Mouse (Mus musculus): ENCODE measurements around the gene Zg16. TPM values are rescaled to one million over a fixed set of nuclear protein-coding genes. Genes with fewer than 3 reads are reported as not detected.

Gene Zg16
- polyA plus RNA-seq, 1 experiment: not detected

DNA sequence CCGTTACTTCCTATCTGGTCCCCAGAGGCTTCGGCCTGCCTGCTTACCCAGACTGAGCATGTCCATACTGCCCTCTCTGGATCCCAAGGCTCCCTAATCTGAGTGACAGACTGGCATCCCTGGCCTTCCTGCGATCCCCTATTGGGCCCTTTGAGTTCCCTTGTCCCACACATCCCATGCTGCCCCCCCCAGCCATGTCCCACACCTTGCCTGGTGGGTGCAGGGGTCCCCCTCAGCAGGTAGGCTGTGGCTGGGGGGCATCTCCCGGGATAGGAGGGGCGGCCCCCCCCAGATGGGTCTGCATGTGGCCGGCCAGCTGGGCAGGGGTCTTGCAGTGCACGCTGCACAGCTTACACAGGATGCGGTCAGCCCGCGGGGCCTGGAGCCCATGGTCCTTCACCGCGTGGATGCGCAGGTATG is 63.8 kb downstream of the Zg16 start:
- TF ChIP-seq CTCF (IDR thresholded peaks at IDR 0.05; ENCODE audit: control insufficient read depth, insufficient read depth, low read length): no peak
- no peak for TF ChIP-seq POLR2A (IDR thresholded peaks at IDR 0.05; ENCODE audit: borderline replicate concordance, control insufficient read depth, low read depth, low read length)
- no peak overlapping the region for H3K27ac ChIP-seq (ENCODE audit: control insufficient read depth, insufficient read depth, low read depth, low read length, poor library complexity)
- 75% methylated on average over 13 of the region's 13 CpGs for WGBS
- peaks cover 14% of the 10 kb centered on the region for H3K4me1 ChIP-seq (ENCODE audit: control insufficient read depth, insufficient read depth, low read length)
- no peak overlapping the region for H3K4me3 ChIP-seq (replicated peaks; ENCODE audit: control insufficient read depth, low read depth, low read length)

DNA sequence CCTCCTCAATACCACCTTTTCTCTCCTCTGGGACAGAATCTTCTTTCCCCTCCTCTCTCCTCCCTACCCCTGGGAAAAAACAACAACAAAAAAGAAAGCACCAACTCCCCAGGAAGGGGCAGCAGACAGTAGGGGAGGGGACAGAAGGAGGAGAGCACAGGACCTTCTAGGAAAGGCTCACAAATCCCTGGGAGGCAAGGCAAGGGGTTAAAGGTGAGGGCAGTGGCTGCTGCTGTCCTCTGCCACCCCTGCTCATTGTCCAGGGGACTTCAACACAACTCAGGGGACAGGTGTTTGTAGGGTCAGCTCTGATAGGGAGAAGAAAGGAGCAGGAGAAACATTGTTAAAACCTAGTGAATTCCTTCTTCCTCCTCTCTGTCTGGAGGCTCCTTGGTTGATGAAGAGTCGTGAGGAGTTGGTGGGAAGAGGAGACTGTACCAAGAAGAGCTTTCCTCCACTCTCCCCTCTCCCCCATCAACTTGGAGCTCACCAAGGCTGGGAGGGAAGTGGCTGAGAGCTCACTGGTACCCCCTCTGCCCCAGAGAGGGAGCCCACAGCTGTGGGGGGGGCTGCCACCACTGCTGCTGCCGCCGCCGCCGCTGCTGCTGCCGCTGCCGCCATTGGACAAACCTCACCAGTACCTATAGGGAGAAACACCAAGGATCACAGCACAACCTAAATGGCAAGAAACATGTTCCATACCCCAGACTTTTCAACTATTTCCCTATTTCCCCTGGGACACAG is 64.4 kb downstream of the Zg16 start:
- Histone ChIP-seq H3K27ac (ENCODE audit: control insufficient read depth, insufficient read depth, low read depth, low read length, poor library complexity) (no peak overlapping the region), H3K4me1 (ENCODE audit: control insufficient read depth, insufficient read depth, low read length) (peaks cover 10% of the 10 kb centered on the region), H3K4me3 (replicated peaks; ENCODE audit: control insufficient read depth, low read depth, low read length) (no peak overlapping the region)
- WGBS: 76% methylated on average over 7 of the region's 7 CpGs
- TF ChIP-seq POLR2A (IDR thresholded peaks at IDR 0.05; ENCODE audit: borderline replicate concordance, control insufficient read depth, low read depth, low read length): no peak
- TF ChIP-seq CTCF (IDR thresholded peaks at IDR 0.05; ENCODE audit: control insufficient read depth, insufficient read depth, low read length): no peak

DNA sequence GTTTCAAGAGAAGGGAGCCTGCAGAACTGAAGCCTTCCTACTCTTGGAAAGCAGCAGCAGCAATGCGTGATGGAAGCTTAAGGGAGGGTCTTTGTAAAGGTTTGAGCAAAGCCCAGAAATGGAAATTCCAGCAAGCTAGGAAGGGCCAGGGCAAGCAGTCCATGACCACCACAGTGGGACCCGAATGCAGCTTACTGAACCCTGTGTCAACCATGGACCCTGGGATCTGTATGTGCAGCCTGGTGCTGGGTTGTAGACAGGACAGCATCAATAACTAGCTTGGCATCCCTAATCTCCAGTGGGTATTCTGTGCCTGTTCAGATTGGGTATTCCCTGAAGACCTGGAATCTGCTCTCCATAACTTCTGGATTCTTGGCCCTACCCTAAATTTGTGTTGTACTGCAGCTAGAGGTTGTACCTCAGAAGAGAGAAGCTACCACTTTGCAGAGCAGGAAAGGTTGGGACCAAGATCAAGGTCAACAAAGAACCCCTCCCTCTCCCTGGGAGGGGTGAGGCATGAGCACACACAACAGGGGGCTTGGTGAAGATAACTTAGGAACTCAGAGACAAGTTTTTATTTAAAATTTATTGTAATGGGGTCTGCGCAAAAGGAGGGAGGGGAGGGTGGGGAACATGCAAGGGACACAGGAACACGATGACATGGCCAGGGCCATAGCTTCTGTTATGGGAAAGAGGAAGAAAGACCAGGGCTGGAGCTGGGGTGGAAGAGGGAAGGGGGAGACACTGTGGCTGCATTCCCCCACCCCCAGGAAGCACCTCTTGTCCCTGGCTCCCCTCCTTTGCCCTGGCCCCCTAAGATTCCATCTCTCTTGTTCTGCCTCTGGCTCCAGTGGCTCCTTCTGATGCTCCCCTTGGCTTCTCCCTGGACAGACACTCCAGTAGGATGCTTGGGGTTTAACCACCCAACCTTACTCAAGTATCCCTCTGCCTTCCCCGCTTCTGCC is 65.3 kb downstream of the Zg16 start:
- TF ChIP-seq CTCF (IDR thresholded peaks at IDR 0.05; ENCODE audit: control insufficient read depth, insufficient read depth, low read length) (no peak), POLR2A (IDR thresholded peaks at IDR 0.05; ENCODE audit: borderline replicate concordance, control insufficient read depth, low read depth, low read length) (0 out of 2 replicates have a peak, but pooled peaks have one; percentile 18)
- peaks cover 9% of the 10 kb centered on the region for H3K4me1 ChIP-seq (ENCODE audit: control insufficient read depth, insufficient read depth, low read length)
- H3K27ac ChIP-seq (ENCODE audit: control insufficient read depth, insufficient read depth, low read depth, low read length, poor library complexity): no peak overlapping the region
- no peak overlapping the region for H3K4me3 ChIP-seq (replicated peaks; ENCODE audit: control insufficient read depth, low read depth, low read length)
- WGBS: 43% methylated on average over 5 of the region's 5 CpGs

DNA sequence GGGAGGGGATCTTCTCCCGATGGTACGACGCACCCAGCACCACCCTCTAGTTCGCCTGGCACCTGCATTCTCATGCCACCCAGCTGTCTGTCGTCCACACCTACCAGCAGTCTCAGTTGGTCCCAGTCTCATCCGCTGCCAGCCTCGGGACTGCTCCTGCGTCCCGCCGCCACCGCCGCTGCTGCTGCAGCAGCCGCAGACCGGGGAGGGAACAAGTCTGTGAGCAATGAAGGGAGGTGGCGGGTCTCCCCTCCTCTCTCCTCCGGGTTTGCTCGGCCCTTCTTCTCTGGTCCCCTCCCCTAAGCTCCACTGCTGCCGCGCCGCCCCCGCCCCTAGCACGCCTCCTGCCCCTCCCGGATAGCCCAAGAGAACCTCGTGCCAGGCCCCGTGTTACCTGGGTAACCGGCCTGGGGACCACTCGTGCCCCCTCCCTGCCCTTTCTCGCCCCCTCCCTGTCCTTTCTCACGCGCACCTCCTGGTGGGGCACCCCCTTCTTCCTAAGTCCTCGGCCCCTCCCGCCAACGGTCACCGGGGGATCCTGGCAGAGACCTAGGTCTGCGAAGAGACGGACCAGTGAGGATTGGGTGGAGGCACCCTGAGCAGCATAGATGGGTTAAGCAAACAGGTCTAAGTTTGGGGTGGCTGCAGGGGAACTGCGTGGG is 66.1 kb downstream of the Zg16 start, which contains the start of the genes Gm42742 and Prrt2:
Gene Gm42742 (minus strand): TSS at position 197 of the 662 bp plus-strand sequence.
Gene Prrt2 (minus strand): TSS at position 311 of the 662 bp plus-strand sequence.
- Histone ChIP-seq H3K27ac (ENCODE audit: control insufficient read depth, insufficient read depth, low read depth, low read length, poor library complexity) (no peak within 1 kb of the TSS), H3K4me3 (replicated peaks; ENCODE audit: control insufficient read depth, low read depth, low read length) (peak within 1 kb of the TSS; percentile 16), H3K4me1 (ENCODE audit: control insufficient read depth, insufficient read depth, low read length) (peaks cover 9% of the 10 kb centered on the region)
- 3% methylated on average over 37 of the region's 37 CpGs for WGBS
- no peak for TF ChIP-seq POLR2A (IDR thresholded peaks at IDR 0.05; ENCODE audit: borderline replicate concordance, control insufficient read depth, low read depth, low read length)
- no peak for TF ChIP-seq CTCF (IDR thresholded peaks at IDR 0.05; ENCODE audit: control insufficient read depth, insufficient read depth, low read length)

- 55% methylated on average over 5 of the region's 5 CpGs for WGBS
- peaks cover 10% of the 10 kb centered on the region for H3K4me1 ChIP-seq (ENCODE audit: control insufficient read depth, insufficient read depth, low read length)
- H3K27ac ChIP-seq (ENCODE audit: control insufficient read depth, insufficient read depth, low read depth, low read length, poor library complexity): no peak overlapping the region
- H3K4me3 ChIP-seq (replicated peaks; ENCODE audit: control insufficient read depth, low read depth, low read length): no peak overlapping the region
- TF ChIP-seq CTCF (IDR thresholded peaks at IDR 0.05; ENCODE audit: control insufficient read depth, insufficient read depth, low read length) (no peak), POLR2A (IDR thresholded peaks at IDR 0.05; ENCODE audit: borderline replicate concordance, control insufficient read depth, low read depth, low read length) (no peak)
Observed at GRCm38 (mm10) chr7:127020491-127020890, 66.6 kb downstream of the Zg16 start.

DNA sequence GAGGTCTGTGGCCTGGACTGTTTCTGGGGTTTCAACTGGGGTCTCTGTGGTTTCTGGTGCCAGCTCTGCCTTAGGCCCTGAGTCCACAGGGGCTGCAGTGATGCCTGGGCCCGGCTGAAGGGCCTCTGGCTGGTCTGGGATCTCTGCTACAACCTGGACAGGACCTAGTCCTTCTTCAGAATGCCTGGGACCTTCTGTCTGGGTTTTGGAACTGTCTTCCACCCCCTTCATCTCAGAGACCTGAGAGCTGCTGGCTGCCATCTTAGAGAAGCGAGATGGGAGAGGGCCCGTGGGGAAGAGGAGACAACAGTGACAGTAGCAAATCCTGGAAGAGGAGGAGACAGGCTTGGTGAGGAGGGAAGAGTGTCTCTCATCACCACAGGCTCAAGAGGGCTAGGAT is 67.1 kb downstream of the Zg16 start:
- WGBS: 79% methylated on average over 3 of the region's 3 CpGs
- Histone ChIP-seq H3K4me3 (replicated peaks; ENCODE audit: control insufficient read depth, low read depth, low read length) (no peak overlapping the region), H3K4me1 (ENCODE audit: control insufficient read depth, insufficient read depth, low read length) (peaks cover 11% of the 10 kb centered on the region), H3K27ac (ENCODE audit: control insufficient read depth, insufficient read depth, low read depth, low read length, poor library complexity) (no peak overlapping the region)
- TF ChIP-seq CTCF (IDR thresholded peaks at IDR 0.05; ENCODE audit: control insufficient read depth, insufficient read depth, low read length): no peak
- TF ChIP-seq POLR2A (IDR thresholded peaks at IDR 0.05; ENCODE audit: borderline replicate concordance, control insufficient read depth, low read depth, low read length): no peak

- Histone ChIP-seq H3K4me1 (ENCODE audit: control insufficient read depth, insufficient read depth, low read length) (peaks cover 12% of the 10 kb centered on the region), H3K4me3 (replicated peaks; ENCODE audit: control insufficient read depth, low read depth, low read length) (no peak overlapping the region), H3K27ac (ENCODE audit: control insufficient read depth, insufficient read depth, low read depth, low read length, poor library complexity) (no peak overlapping the region)
- TF ChIP-seq CTCF (IDR thresholded peaks at IDR 0.05; ENCODE audit: control insufficient read depth, insufficient read depth, low read length): no peak
- no peak for TF ChIP-seq POLR2A (IDR thresholded peaks at IDR 0.05; ENCODE audit: borderline replicate concordance, control insufficient read depth, low read depth, low read length)
- WGBS: 75% methylated on average over 14 of the region's 14 CpGs
Observed at GRCm38 (mm10) chr7:127019306-127019960, 67.7 kb downstream of the Zg16 start.

All from bone marrow, adult 2 months (tissue).